Mouse (Mus musculus): ENCODE measurements around the gene Klhdc9. TPM values are rescaled to one million over a fixed set of nuclear protein-coding genes. Genes with fewer than 3 reads are reported as not detected.

Gene Klhdc9
- polyA plus RNA-seq, 1 experiment, result 10.6 TPM

DNA sequence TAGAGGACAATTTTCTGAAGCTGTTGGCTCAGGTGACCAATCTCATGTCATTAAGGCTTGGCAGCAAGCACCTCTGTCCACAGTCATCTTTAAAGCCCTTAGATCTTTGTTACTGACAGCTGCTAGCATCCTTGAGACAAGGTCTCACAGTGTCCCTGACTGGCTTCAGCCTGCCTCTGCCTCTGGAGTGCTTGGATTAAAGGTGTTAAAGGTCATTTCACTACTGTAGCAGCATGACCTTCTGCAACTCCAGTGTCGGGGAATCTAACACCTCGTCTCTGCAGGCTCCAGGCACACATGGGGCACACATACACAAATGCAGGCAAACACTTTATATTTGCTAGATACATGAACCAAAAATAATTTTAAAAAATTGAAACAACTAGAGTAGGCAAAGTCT is 35.0 kb downstream of the Klhdc9 start:
- H3K4me3 ChIP-seq (ENCODE audit: control insufficient read depth, low read depth, low read length), result no peak overlapping the region
- H3K27ac ChIP-seq (ENCODE audit: control insufficient read depth, insufficient read depth, low read depth, low read length), result no peak overlapping the region
- no peaks in the 10 kb centered on the region for H3K36me3 ChIP-seq (ENCODE audit: control insufficient read depth, insufficient read depth, low read length)
- peaks cover 8% of the 10 kb centered on the region for H3K4me1 ChIP-seq (ENCODE audit: control insufficient read depth, insufficient read depth, low read length)
- TF ChIP-seq CTCF (IDR thresholded peaks at IDR 0.05; ENCODE audit: control insufficient read depth, insufficient read depth, insufficient replicate concordance, low read depth, low read length) (no peak), POLR2A (IDR thresholded peaks at IDR 0.05; ENCODE audit: control insufficient read depth, low read depth, low read length) (no peak)
- no peaks in the 10 kb centered on the region for H3K27me3 ChIP-seq (ENCODE audit: control insufficient read depth, insufficient read depth, low read length)

DNA sequence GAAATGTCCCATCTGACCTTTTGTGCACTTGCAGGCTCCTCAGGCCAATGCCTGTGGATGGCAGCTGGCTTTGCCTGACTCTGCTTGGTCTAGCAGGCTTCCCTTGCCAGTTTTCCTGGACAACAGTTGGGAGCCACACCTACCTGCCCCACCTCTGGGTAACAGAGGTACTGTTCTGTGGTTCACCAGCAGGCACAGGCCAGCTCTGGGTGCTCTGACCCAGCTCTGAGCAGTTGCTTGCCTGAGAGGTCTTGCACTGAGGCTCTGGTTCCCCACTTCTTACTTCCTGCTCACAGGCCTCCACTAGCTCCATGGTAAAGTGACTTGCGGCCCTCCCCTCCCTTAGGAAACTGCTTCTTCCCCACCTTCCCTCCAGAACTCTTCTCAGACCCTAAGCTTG is 38.6 kb downstream of the Klhdc9 start:
- H3K27ac ChIP-seq (ENCODE audit: control insufficient read depth, insufficient read depth, low read depth, low read length), result no peak overlapping the region

DNA sequence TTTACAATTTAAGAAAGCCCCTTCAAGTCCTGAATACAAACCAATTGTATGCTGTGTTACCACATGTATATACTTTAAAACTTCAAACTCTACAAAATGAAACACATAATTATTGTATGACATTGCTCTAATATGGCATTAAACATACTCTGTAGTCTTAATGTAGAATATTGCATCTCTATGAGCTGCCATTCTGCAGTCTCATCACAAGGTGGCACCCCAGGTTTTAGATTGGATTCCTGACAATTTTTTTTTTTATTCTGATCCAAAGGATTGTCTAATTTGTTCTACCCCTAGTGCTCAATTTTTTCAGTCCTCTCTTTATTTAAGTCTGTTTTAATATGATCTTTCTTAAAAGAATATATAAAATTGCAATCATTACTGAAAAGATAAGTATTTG is 39.2 kb downstream of the Klhdc9 start:
- no peaks in the 10 kb centered on the region for H3K4me1 ChIP-seq (ENCODE audit: control insufficient read depth, insufficient read depth, low read length)
- H3K4me3 ChIP-seq (ENCODE audit: control insufficient read depth, low read depth, low read length), result no peak overlapping the region
- no peaks in the 10 kb centered on the region for H3K36me3 ChIP-seq (ENCODE audit: control insufficient read depth, insufficient read depth, low read length)
- TF ChIP-seq CTCF (IDR thresholded peaks at IDR 0.05; ENCODE audit: control insufficient read depth, insufficient read depth, insufficient replicate concordance, low read depth, low read length) (no peak), POLR2A (IDR thresholded peaks at IDR 0.05; ENCODE audit: control insufficient read depth, low read depth, low read length) (no peak)
- no peak overlapping the region for H3K27ac ChIP-seq (ENCODE audit: control insufficient read depth, insufficient read depth, low read depth, low read length)
- no peaks in the 10 kb centered on the region for H3K27me3 ChIP-seq (ENCODE audit: control insufficient read depth, insufficient read depth, low read length)

More for the DNA sequence above, 38.6 kb downstream of the Klhdc9 start:
- TF ChIP-seq POLR2A (IDR thresholded peaks at IDR 0.05; ENCODE audit: control insufficient read depth, low read depth, low read length) (no peak), CTCF (IDR thresholded peaks at IDR 0.05; ENCODE audit: control insufficient read depth, insufficient read depth, insufficient replicate concordance, low read depth, low read length) (no peak)
- Histone ChIP-seq H3K4me1 (ENCODE audit: control insufficient read depth, insufficient read depth, low read length) (no peaks in the 10 kb centered on the region), H3K27me3 (ENCODE audit: control insufficient read depth, insufficient read depth, low read length) (no peaks in the 10 kb centered on the region), H3K4me3 (ENCODE audit: control insufficient read depth, low read depth, low read length) (no peak overlapping the region), H3K36me3 (ENCODE audit: control insufficient read depth, insufficient read depth, low read length) (no peaks in the 10 kb centered on the region)

DNA sequence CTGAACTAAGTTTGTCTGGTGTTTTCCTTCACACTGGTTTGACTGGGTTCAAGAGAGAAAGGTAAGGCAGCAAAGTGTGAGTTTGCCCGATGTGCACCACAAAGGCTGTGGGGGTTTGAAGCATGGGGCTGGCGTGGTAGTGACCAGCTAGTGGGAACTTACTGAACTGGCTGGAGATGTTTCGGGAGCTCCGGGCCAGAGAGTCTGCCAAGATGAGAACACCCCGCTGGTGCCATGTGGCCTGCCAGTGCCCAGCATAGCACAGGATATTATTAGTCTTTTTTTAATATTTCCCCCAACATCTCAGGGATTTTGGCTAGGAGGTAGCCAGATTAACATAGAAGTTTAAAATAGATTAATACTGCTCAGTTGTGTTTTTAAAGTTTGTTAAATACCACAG is 40.4 kb downstream of the Klhdc9 start:
- Histone ChIP-seq H3K27me3 (ENCODE audit: control insufficient read depth, insufficient read depth, low read length) (no peaks in the 10 kb centered on the region), H3K36me3 (ENCODE audit: control insufficient read depth, insufficient read depth, low read length) (no peaks in the 10 kb centered on the region), H3K4me3 (ENCODE audit: control insufficient read depth, low read depth, low read length) (no peak overlapping the region), H3K27ac (ENCODE audit: control insufficient read depth, insufficient read depth, low read depth, low read length) (no peak overlapping the region), H3K4me1 (ENCODE audit: control insufficient read depth, insufficient read depth, low read length) (no peaks in the 10 kb centered on the region)
- no peak for TF ChIP-seq CTCF (IDR thresholded peaks at IDR 0.05; ENCODE audit: control insufficient read depth, insufficient read depth, insufficient replicate concordance, low read depth, low read length)
- TF ChIP-seq POLR2A (IDR thresholded peaks at IDR 0.05; ENCODE audit: control insufficient read depth, low read depth, low read length), result no peak

DNA sequence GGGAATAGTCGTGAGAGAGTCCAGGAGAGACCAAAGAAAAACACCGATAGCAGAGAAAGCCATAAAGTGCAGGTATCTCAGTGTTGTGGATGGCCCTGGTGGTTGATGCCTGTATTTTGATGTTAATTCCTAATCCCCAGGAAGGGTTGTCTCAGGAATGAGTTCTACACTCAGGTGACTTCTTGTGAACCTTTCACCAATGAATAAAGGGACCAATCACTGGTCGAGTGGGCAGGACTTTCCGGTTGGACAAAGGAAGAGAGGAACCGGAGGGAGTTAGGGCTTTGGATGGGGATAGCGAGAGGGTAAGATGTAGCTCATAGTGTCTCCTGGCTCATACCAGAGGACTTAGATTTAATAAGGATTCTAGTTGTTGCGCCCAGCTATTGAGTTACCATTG is 40.9 kb downstream of the Klhdc9 start:
- no peaks in the 10 kb centered on the region for H3K36me3 ChIP-seq (ENCODE audit: control insufficient read depth, insufficient read depth, low read length)
- no peak overlapping the region for H3K4me3 ChIP-seq (ENCODE audit: control insufficient read depth, low read depth, low read length)
- H3K4me1 ChIP-seq (ENCODE audit: control insufficient read depth, insufficient read depth, low read length), result no peaks in the 10 kb centered on the region
- no peaks in the 10 kb centered on the region for H3K27me3 ChIP-seq (ENCODE audit: control insufficient read depth, insufficient read depth, low read length)
- H3K27ac ChIP-seq (ENCODE audit: control insufficient read depth, insufficient read depth, low read depth, low read length), result no peak overlapping the region
- TF ChIP-seq POLR2A (IDR thresholded peaks at IDR 0.05; ENCODE audit: control insufficient read depth, low read depth, low read length), result no peak
- no peak for TF ChIP-seq CTCF (IDR thresholded peaks at IDR 0.05; ENCODE audit: control insufficient read depth, insufficient read depth, insufficient replicate concordance, low read depth, low read length)

DNA sequence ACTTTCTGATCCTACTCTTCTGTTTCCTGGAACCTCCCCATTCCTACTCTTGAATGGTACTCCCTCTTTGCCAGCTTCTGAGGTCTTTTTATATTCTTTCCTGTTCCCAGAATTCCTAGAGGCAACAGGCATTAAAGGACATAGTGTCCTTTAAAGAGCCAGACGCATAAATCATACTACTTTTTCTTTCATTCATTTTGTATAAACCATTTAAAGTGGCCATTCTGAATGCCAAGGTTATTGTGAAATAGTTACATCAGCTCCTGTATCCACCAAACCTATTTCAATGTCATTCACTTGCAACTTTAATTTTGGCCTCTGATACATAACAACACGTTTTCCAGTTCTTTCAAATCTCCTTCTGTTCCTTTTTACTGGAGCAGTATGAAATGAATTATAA is 51.3 kb downstream of the Klhdc9 start:
- TF ChIP-seq CTCF (IDR thresholded peaks at IDR 0.05; ENCODE audit: control insufficient read depth, insufficient read depth, insufficient replicate concordance, low read depth, low read length) (no peak), POLR2A (IDR thresholded peaks at IDR 0.05; ENCODE audit: control insufficient read depth, low read depth, low read length) (no peak)
- no peak overlapping the region for H3K27ac ChIP-seq (ENCODE audit: control insufficient read depth, insufficient read depth, low read depth, low read length)
- H3K27me3 ChIP-seq (ENCODE audit: control insufficient read depth, insufficient read depth, low read length), result no peaks in the 10 kb centered on the region
- H3K4me3 ChIP-seq (ENCODE audit: control insufficient read depth, low read depth, low read length), result no peak overlapping the region
- no peaks in the 10 kb centered on the region for H3K36me3 ChIP-seq (ENCODE audit: control insufficient read depth, insufficient read depth, low read length)
- H3K4me1 ChIP-seq (ENCODE audit: control insufficient read depth, insufficient read depth, low read length), result peaks cover 5% of the 10 kb centered on the region

Other genes starting within 250 kb of the Klhdc9 start
- 309 and 314 TPM in 2 replicates for gene Cfap126, start 246.9 kb downstream of the Klhdc9 start, polyA plus RNA-seq (2012; rRNA removed)
- gene Sdhc, start 210.2 kb downstream of the Klhdc9 start, polyA plus RNA-seq (2012; rRNA removed), result 85.3 and 105 TPM in 2 replicates
- gene Mpz, start 210.1 kb downstream of the Klhdc9 start, polyA plus RNA-seq (2012; rRNA removed), result 2.8 and 3.0 TPM in 2 replicates
- gene Pcp4l1, start 164.5 kb downstream of the Klhdc9 start, polyA plus RNA-seq (2012; rRNA removed), result 2.9 and 4.6 TPM in 2 replicates
- 0.04 and 0.16 TPM in 2 replicates for gene Nr1i3, start 146.8 kb downstream of the Klhdc9 start, polyA plus RNA-seq (2012; rRNA removed)
- gene Tomm40l, start 138.3 kb downstream of the Klhdc9 start, polyA plus RNA-seq (2012; rRNA removed), result 4.5 and 6.5 TPM in 2 replicates
- 8.0 and 8.3 TPM in 2 replicates for gene Apoa2, start 135.7 kb downstream of the Klhdc9 start, polyA plus RNA-seq (2012; rRNA removed)
- 5.8 and 8.2 TPM in 2 replicates for gene Fcer1g, start 126.4 kb downstream of the Klhdc9 start, polyA plus RNA-seq (2012; rRNA removed)
- gene Adamts4, start 110.4 kb downstream of the Klhdc9 start, polyA plus RNA-seq (2012; rRNA removed), result 0.52 and 1.0 TPM in 2 replicates
- gene Ndufs2, start 109.4 kb downstream of the Klhdc9 start, polyA plus RNA-seq (2012; rRNA removed), result 86.0 and 91.4 TPM in 2 replicates
- 25.0 and 32.3 TPM in 2 replicates for gene B4galt3, start 90.5 kb downstream of the Klhdc9 start, polyA plus RNA-seq (2012; rRNA removed)
- gene Ppox, start 79.6 kb downstream of the Klhdc9 start, polyA plus RNA-seq (2012; rRNA removed), result 7.1 and 8.7 TPM in 2 replicates
- 38.4 and 38.7 TPM in 2 replicates for gene Usp21, start 72.8 kb downstream of the Klhdc9 start, polyA plus RNA-seq (2012; rRNA removed)
- 19.1 and 20.0 TPM in 2 replicates for gene Ufc1, start 65.8 kb downstream of the Klhdc9 start, polyA plus RNA-seq (2012; rRNA removed)
- 158 and 176 TPM in 2 replicates for gene Dedd, start 31.7 kb downstream of the Klhdc9 start, polyA plus RNA-seq (2012; rRNA removed)
- 74.2 and 82.8 TPM in 2 replicates for gene Nit1, start 15.2 kb downstream of the Klhdc9 start, polyA plus RNA-seq (2012; rRNA removed)
- gene Pfdn2, start 15.1 kb downstream of the Klhdc9 start, polyA plus RNA-seq (2012; rRNA removed), result 23.9 and 25.8 TPM in 2 replicates
- gene Nectin4, start 9.3 kb upstream of the Klhdc9 start, polyA plus RNA-seq (2012; rRNA removed), result 6.5 and 8.5 TPM in 2 replicates
- gene Arhgap30, start 28.2 kb upstream of the Klhdc9 start, polyA plus RNA-seq (2012; rRNA removed), result 8.0 and 11.5 TPM in 2 replicates
- gene Usf1, start 50.5 kb upstream of the Klhdc9 start, polyA plus RNA-seq (2012; rRNA removed), result 24.4 and 28.8 TPM in 2 replicates
- gene Tstd1, start 58.1 kb upstream of the Klhdc9 start, polyA plus RNA-seq (2012; rRNA removed), result 0.82 and 1.4 TPM in 2 replicates
- 20.2 and 28.6 TPM in 2 replicates for gene F11r, start 76.7 kb upstream of the Klhdc9 start, polyA plus RNA-seq (2012; rRNA removed)
- gene Alyref2, start 142.7 kb upstream of the Klhdc9 start, polyA plus RNA-seq (2012; rRNA removed), result 2.2 TPM in 2 replicates
- gene Itln1, start 174.5 kb upstream of the Klhdc9 start, polyA plus RNA-seq (2012; rRNA removed), result 0.47 and 0.59 TPM in 2 replicates
- 0.12 and 0.16 TPM in 2 replicates for gene Cd244a, start 198.4 kb upstream of the Klhdc9 start, polyA plus RNA-seq (2012; rRNA removed)
- gene Ly9, start 246.6 kb upstream of the Klhdc9 start, polyA plus RNA-seq (2012; rRNA removed), result 0.81 and 0.84 TPM in 2 replicates